Mouse (Mus musculus): ENCODE measurements around the gene AW549877.

DNA sequence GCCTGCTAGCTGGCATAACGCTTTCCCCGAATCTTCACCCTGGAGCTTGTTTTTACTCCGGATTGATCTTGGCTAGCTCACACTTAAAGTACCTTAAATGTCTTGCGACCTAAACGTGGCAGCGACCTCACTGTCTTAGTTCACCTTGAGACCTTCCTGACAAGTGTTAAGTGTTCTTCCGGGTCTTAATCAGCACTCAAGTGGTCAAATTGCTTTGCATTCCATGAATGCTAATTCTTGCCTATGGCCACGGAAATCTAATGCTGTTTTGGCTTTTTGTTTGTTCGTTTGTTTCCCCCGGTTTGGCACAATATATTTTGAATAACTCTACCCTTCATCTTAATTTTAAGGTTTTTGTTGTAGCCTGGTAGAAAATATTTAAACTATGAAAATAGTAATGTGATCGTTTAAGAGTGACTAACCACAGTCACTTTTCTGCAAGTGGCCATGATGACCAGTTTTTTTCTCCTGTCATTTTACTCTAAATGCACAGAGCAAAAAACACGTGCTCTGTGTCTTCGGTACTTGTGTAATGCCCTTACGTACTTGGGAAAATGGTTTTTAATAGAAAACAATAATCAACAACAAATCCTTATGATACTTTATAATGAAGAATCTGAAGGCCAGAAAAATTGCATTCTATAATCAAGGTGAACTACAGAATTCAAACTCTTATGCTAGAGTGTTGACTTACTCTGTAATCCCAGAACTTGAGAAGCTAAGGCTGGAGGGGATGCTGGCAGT is 895 bp upstream of the AW549877 start:
- no peak for TF ChIP-seq CTCF (IDR thresholded peaks at IDR 0.05; ENCODE audit: insufficient read depth, low read depth, low read length)
- no peak for TF ChIP-seq POLR2A (IDR thresholded peaks at IDR 0.05; ENCODE audit: insufficient read depth, low read depth, low read length)
